Mouse (Mus musculus) heart, postnatal 0 days (tissue): ENCODE results near the gene Ibtk. TPM values are rescaled to one million over a fixed set of nuclear protein-coding genes. Genes with fewer than 3 reads are reported as not detected.
A peak's percentile ranks its signal among the peaks of the same experiment; 100 is the strongest.

ENCODE experiments used
- ATAC-seq: fragments of 200-750 bp; cut with Nextera tagmentation; 2 replicates; pipeline ENCODE4 v1.8.0; 2017; ENCODE audit warnings: low read depth, moderate number of reproducible peaks, moderate library complexity; ENCODE audit not compliant: insufficient read depth
- DNase-seq: peaks from one replicate; pipeline ENCODE4 v3.0.0-alpha.2; 2016; ENCODE audit warnings: low spot score
- H3K27ac ChIP-seq: fragments of 300-500 bp; sonication (generic); 2 replicates; pipeline ENCODE4 v1.5.1; 2014; ENCODE audit warnings: low read depth, mild to moderate bottlenecking
- H3K27me3 ChIP-seq: fragments of 300-500 bp; sonication (generic); 2 replicates; pipeline ENCODE4 v1.6.1; 2014; ENCODE audit warnings: low read length, mixed read lengths; ENCODE audit not compliant: control insufficient read depth, insufficient read depth
- H3K36me3 ChIP-seq: fragments of 300-500 bp; sonication (generic); replicated peaks from 2 replicates; pipeline ENCODE4 v1.6.1; 2014; ENCODE audit warnings: low read length, mixed read lengths; ENCODE audit not compliant: control insufficient read depth, insufficient read depth
- H3K4me1 ChIP-seq: fragments of 300-500 bp; sonication (generic); 2 replicates; pipeline ENCODE4 v1.6.1; 2014; ENCODE audit warnings: antibody characterized with exemption; ENCODE audit not compliant: control insufficient read depth, insufficient read depth
- H3K4me2 ChIP-seq: fragments of 300-500 bp; sonication (generic); 2 replicates; pipeline ENCODE4 v1.6.1; 2014; ENCODE audit warnings: low read depth, mild to moderate bottlenecking, low read length, moderate library complexity
- H3K4me3 ChIP-seq: fragments of 300-500 bp; sonication (generic); 2 replicates; pipeline ENCODE4 v1.5.1; 2014; ENCODE audit warnings: low read depth, low read length
- H3K9ac ChIP-seq: fragments of 300-500 bp; sonication (generic); replicated peaks from 2 replicates; pipeline ENCODE4 v1.6.1; 2014; ENCODE audit warnings: low read depth, low read length, mixed read lengths
- H3K9me3 ChIP-seq: fragments of 300-500 bp; sonication (generic); replicated peaks from 2 replicates; pipeline ENCODE4 v1.6.1; 2016; ENCODE audit warnings: low read length; ENCODE audit not compliant: control insufficient read depth
- CTCF ChIP-seq: IDR thresholded peaks from 2 replicates; pipeline ENCODE4 v1.5.1; 2016; ENCODE audit warnings: antibody characterized with exemption, control low read depth, low read depth
- EP300 ChIP-seq: IDR thresholded peaks from 2 replicates; pipeline ENCODE4 v1.6.1; 2016; ENCODE audit warnings: antibody characterized with exemption, low read depth
- WGBS: fragments of 180-500 bp; shearing (Covaris S2); extraction: QIAGEN DNeasy Blood & Tissue Kit; methylation state at CpG from one replicate; pipeline ENCODE4 v1.1.7; 2014; 5-methylcytosine and 5-hydroxymethylcytosine counted together
- polyA plus RNA-seq: library from polyadenylated mRNA; unstranded; fragments of >200 nt; fragmentation: Nextera tagmentation; extraction: Ambion mirVana; gene quantifications from 2 replicates; pipeline ENCODE4 v1.2.1, GENCODE M21; 2015
- total RNA-seq: library from RNA; depleted of rRNA; stranded (reverse); fragments of >200 nt; gene quantifications from 2 replicates; pipeline ENCODE4 v1.2.3, GENCODE M21; 2014; ENCODE audit warnings: low replicate concordance; rRNA removed

The Ibtk gene
- total and polyA plus RNA-seq, 2 experiments from 2014 or later: 13.3 to 15.3 TPM

DNA sequence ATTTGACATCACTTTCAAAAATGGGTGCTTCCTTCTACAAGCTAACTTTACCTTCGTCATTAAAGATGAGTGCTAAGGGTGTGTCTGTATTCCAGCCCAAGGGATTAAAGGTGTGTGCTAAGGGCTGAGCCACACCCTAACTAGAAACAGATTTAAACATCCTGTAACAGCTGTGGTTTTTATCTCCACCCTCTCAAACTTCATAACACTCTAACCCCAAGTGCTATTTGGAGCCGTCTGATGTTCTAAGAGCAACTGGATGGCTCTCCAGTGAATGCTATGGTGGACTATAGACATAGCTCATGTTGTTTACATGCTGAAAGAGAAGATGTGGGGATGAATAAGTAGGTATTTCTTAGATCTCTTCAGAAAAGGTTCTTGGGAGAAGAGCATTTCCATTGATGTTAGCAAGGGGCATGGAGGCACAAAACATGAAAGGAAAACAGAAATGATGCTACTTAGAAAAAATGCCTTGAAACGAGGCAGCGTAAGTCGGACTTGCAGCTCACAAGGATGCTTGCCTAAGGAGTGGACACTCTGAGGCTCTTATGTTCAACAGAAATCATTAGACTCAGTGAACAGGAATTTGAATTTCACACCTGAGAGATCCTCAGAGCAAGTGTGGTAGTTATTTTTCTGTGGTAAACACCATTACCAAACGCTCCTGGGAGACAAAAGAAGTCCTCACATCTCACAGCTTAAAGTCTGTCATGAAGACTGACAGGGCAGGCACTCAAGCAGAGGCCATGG, 77.4 kb downstream of the Ibtk start:
- no peak for ATAC-seq
- no peak for TF ChIP-seq EP300
- TF ChIP-seq CTCF: no peak
- Histone ChIP-seq H3K36me3 (no peaks in the 10 kb centered on the region), H3K27ac (no peak overlapping the region), H3K9ac (no peak overlapping the region), H3K9me3 (no peaks in the 10 kb centered on the region), H3K4me2 (no peak overlapping the region), H3K4me1 (0 out of 2 replicates have a peak, but pooled peaks cover 3% of the 10 kb centered on the region), H3K27me3 (no peaks in the 10 kb centered on the region), H3K4me3 (no peak overlapping the region)
- WGBS: 82% methylated on average over 6 of the region's 6 CpGs
- DNase-seq: no peak

DNA sequence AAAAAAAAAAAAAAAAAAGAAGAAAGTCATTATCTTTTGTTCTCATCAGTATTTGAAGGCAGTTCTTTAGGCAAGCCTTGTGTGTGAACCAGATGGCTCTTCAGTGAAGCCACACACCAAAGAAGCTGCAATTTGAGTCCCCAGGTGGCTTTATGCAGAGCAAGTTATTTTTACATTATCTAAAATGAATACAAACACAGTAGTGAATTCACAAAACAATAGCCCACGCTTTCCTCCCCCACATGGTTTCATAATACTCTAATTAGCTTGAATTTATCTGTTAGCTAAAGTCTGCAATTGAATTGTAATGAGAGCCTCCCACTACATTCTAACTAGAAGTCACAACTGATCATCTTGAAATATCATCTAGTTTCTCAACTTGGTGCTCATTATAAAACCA, 84.8 kb downstream of the Ibtk start:
- ATAC-seq: no peak
- no peaks in the 10 kb centered on the region for H3K27me3 ChIP-seq
- no peak for TF ChIP-seq EP300
- peaks cover 7% of the 10 kb centered on the region for H3K4me1 ChIP-seq
- H3K36me3 ChIP-seq: no peaks in the 10 kb centered on the region
- H3K9me3 ChIP-seq: no peaks in the 10 kb centered on the region
- no peak overlapping the region for H3K9ac ChIP-seq
- no peak overlapping the region for H3K4me2 ChIP-seq
- H3K4me3 ChIP-seq: no peak overlapping the region
- no peak for DNase-seq
- 75% methylated on average over 1 of the region's 1 CpGs for WGBS
- no peak overlapping the region for H3K27ac ChIP-seq

DNA sequence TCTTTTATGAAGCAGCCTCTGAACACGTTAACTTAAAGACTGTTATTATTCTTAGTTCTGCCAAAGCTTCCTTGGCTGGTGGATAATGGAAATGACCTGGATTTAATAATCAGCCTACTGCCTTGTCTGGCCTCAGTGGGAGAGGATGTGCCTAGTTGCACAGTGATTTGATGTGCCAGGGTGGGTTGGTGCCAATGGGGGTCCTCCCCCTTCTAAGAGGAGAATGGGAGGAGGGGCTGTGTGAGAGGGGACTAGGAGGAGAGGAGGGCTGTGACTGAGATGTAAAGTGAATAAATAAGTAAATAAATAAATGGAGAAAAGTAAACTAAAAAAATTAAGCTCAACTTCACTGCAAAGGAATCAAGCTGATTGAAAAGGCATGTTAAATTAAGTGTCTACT, 85.3 kb downstream of the Ibtk start:
- peaks cover 7% of the 10 kb centered on the region for H3K4me1 ChIP-seq

DNA sequence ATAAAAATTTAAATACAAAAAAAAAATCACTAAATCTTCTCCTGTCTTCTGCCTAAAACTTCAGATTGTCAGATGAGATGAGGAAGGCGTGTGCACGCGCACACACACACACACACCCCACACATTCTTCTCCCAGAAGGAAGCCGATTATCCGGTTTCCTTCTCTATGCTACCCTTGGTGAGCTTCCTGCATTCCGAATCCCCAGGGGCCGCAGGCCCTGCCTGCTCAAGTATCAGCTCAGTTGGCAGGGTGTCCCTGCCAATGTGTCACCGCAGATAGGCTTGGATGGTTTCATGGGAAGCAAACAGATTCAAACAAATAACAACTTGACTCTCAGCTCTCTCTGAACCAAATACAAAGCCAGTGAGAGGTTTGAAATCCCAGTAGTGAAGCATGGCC, 86.0 kb downstream of the Ibtk start:
- TF ChIP-seq EP300 (no peak), CTCF (no peak)
- H3K27ac ChIP-seq: no peak overlapping the region
- no peak overlapping the region for H3K4me2 ChIP-seq
- H3K9ac ChIP-seq: no peak overlapping the region
- H3K9me3 ChIP-seq: no peaks in the 10 kb centered on the region
- H3K36me3 ChIP-seq: no peaks in the 10 kb centered on the region
- ATAC-seq (0 out of 2 replicates have a peak, but pooled peaks have one; percentile 49), DNase-seq (peak; percentile 26)
- no peaks in the 10 kb centered on the region for H3K27me3 ChIP-seq
- H3K4me3 ChIP-seq: no peak overlapping the region
- H3K4me1 ChIP-seq: peaks cover 7% of the 10 kb centered on the region
- 17% methylated on average over 8 of the region's 8 CpGs for WGBS

More for the DNA sequence above, 85.3 kb downstream of the Ibtk start:
- TF ChIP-seq CTCF (no peak), EP300 (no peak)
- no peaks in the 10 kb centered on the region for H3K36me3 ChIP-seq
- 77% methylated on average over 1 of the region's 1 CpGs for WGBS
- H3K9me3 ChIP-seq: no peaks in the 10 kb centered on the region
- H3K27ac ChIP-seq: no peak overlapping the region
- H3K4me2 ChIP-seq: no peak overlapping the region
- H3K9ac ChIP-seq: no peak overlapping the region
- ATAC-seq (no peak), DNase-seq (no peak)
- no peaks in the 10 kb centered on the region for H3K27me3 ChIP-seq
- H3K4me3 ChIP-seq: no peak overlapping the region

DNA sequence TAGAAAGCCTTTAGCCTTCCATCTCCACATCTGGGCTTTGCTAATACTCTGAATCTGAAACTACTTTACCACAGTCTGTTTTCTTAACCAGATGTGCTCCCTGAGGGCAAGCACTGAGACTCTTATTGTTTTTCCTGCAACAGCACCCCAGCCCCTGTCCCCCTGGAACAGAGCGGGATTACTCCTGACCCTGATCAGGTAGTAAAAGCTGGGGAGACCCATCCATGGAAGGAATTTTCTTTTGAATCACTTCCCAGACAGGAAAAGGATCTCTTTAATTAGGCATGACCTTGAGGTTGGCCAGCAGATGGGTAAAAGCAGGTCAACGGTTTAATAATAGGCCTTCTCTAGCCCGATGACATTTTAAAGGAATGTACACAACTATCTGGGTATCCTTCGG, 95.7 kb downstream of the Ibtk start:
- H3K27me3 ChIP-seq: no peaks in the 10 kb centered on the region
- no peaks in the 10 kb centered on the region; the same call in 1 of the 2 replicates for H3K9me3 ChIP-seq
- 0 out of 2 replicates have a peak, but pooled peaks cover 13% of the 10 kb centered on the region for H3K4me1 ChIP-seq
- H3K9ac ChIP-seq: no peak overlapping the region
- H3K27ac ChIP-seq: peak overlapping the region; percentile 14; the same call in 1 of the 2 replicates
- no peak overlapping the region for H3K4me3 ChIP-seq
- 39% methylated on average over 4 of the region's 4 CpGs for WGBS
- TF ChIP-seq CTCF: no peak
- TF ChIP-seq EP300: no peak
- no peak overlapping the region for H3K4me2 ChIP-seq
- DNase-seq (no peak), ATAC-seq (no peak)
- no peaks in the 10 kb centered on the region for H3K36me3 ChIP-seq

DNA sequence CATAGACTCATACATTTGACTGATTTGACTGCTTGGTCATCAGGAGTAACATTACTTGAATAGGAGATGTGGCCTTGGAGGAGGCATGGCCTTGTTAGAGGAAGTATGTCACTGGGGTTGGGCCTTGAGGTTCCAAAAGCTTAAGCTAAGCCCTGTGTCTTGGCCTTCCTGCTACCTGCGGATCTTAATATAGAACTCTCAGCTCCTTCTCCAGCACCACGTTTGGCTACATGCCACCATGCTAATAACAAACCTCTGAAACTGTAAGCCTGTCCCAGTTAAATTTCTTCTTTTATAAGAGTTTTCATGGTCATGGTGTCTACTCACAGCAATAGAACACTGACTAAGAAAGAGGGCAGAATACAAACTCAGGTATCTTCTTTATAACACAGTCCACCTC, 110.9 kb downstream of the Ibtk start:
- H3K9ac ChIP-seq: no peak overlapping the region
- TF ChIP-seq CTCF (no peak), EP300 (no peak)
- no peak overlapping the region for H3K27ac ChIP-seq
- H3K4me3 ChIP-seq: no peak overlapping the region
- ATAC-seq: no peak
- WGBS: 55% methylated on average over 2 of the region's 2 CpGs
- no peak overlapping the region for H3K4me2 ChIP-seq
- no peaks in the 10 kb centered on the region for H3K36me3 ChIP-seq
- DNase-seq: no peak
- peaks cover 4% of the 10 kb centered on the region; the same call in 1 of the 2 replicates for H3K9me3 ChIP-seq
- H3K27me3 ChIP-seq: no peaks in the 10 kb centered on the region
- no peaks in the 10 kb centered on the region for H3K4me1 ChIP-seq

Other genes with a start within 250 kb of the Ibtk start
- 2.5 and 5.4 TPM in 2 replicates for gene Tpbg, start 93.0 kb upstream of the Ibtk start, total RNA-seq
- 1.2 and 1.6 TPM in 2 replicates for gene Tpbg, start 93.0 kb upstream of the Ibtk start, polyA plus RNA-seq